Mouse (Mus musculus) monocyte, adult 2 months (primary cell): Measurements from ENCODE around the gene Kalrn.

Experiments used
- DNase-seq, 2 experiments: peaks; one replicate each; pipeline ENCODE4 v3.0.0; 2022; ENCODE audit warnings: low spot score in 2 of 2, low read depth in 1 of 2

Kalrn gene

DNA sequence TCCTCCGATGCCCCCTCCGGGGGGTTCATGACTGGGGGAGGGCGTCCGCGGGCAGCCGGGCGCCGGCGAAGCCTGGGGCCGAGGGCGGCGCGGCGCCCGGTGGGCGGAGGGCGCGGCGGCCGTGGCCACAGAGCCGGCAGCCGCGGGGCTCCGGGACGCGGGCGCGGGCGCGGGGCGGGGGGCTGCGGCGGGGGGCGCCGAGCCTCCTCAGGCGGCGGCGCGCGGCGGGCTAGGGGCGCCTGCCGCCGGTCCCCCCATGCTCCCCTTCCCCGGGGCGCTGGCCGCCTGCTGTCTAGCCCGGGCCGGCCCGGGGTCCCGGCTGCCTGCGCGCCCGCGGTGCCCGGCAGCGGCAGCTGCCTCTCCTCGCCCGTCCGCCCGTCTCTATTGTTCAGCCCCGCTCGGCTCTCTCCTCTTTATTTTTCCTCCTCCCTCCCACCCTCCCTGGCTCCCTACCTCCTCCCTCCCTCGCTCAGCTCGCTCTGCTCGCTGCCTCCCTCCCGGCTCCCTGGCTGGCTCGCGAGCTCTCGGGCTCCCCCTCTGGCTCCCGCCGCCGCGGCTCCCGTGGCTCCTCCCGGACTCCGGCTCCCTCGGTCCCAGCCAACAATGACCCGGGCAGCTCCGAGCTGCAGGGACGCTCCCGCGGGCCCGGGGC, at the start of gene Kalrn:
Gene Kalrn (minus strand): TSS at position 382 of the 652 bp plus-strand sequence.
- DNase-seq, result peak in 1 of 2 experiments; percentile 13

- no peak for DNase-seq
These were observed 40.7 kb upstream of the Kalrn start for GRCm38 (mm10) chr16:34614021-34614420.

DNA sequence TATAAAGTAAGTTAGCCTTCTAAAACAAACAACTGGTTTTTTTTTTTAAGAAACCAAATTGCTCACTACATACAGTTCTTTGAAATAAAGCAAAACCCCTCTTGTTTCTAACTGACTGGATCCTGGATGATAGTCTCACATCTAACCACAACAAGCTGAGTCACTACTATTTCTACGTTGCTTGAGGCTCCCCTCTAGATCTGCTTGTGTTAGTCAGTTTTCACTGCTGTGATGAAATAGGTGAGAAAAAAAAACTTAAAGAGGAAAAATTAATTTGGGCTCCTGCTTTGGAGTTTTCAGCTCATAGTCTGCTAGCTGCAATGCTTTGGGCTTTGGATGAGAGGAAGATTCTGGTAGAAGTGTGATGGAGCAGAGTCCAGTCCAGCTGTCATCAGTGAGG, 36.8 kb upstream of the Kalrn start:
- DNase-seq, result no peak

DNA sequence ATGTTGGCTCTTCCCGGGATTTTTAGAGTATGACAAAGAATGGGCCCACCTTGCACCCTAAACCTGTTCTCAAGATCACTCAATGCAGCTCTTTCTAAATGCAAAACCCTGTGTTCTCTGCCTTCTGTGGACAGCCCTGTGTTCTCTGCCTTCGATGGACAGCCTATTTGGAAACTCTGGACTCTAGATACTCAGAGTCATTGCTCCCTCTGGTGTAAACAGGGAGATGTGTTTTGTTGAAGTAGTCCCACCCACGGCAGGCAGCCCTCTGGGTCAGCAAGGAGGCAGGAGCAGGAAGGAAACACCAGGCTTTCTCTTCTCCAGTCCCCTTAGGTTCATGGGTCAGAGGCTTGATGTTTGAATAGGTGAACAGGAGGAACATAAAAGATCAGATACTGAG, 32.3 kb upstream of the Kalrn start:
- DNase-seq, result no peak

DNA sequence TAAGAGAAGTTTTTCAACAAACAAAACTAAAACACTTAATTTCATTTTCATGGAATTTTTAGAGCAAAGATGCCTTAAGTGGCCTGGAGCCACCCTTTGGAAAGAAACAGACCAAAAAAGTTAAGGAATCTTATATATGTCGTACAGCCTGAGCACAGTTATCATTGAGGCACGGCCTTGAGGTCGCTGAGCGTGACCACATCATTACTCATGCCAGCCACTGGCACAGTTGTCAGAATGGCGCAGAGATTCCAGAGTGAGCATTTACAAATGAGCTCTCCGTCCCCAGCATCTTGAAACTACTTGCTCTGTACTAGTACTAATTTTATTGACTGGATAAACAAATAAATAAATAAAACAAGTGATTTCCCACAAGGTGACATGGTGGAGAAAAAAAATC, 30.5 kb upstream of the Kalrn start:
- no peak for DNase-seq

- DNase-seq, result no peak
These were observed 29.7 kb upstream of the Kalrn start for GRCm38 (mm10) chr16:34603076-34603475.

GRCm38 (mm10) chr16:34601954-34602353, 28.6 kb upstream of the Kalrn start:
- no peak for DNase-seq

DNA sequence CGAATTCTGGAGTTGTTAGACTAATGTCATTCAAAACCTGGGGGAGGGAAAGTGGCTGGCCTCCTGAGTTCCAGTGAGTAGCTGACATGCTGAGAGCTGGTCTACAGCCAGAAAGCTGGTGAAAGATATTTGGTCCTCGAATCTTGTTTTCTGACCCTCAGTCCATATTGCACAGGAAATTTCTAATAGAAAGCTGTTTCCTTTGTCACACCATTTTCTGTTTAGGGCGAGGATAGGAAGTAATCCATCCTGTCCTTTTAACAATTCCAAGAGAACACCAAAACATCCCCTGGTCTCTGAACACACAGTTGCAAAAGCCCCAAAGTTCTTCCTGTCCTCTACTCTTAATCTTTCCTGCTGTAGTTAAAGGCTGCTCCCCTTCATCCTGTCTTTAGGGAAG, 22.0 kb upstream of the Kalrn start:
- DNase-seq, result no peak

- DNase-seq, result no peak
These were observed 21.4 kb upstream of the Kalrn start for GRCm38 (mm10) chr16:34594597-34595262.

GRCm38 (mm10) chr16:34592696-34593095, 19.4 kb upstream of the Kalrn start:
- no peak for DNase-seq

GRCm38 (mm10) chr16:34591934-34592333, 18.6 kb upstream of the Kalrn start:
- DNase-seq, result no peak

GRCm38 (mm10) chr16:34579671-34580326, 6.5 kb upstream of the Kalrn start:
- DNase-seq, result no peak

DNA sequence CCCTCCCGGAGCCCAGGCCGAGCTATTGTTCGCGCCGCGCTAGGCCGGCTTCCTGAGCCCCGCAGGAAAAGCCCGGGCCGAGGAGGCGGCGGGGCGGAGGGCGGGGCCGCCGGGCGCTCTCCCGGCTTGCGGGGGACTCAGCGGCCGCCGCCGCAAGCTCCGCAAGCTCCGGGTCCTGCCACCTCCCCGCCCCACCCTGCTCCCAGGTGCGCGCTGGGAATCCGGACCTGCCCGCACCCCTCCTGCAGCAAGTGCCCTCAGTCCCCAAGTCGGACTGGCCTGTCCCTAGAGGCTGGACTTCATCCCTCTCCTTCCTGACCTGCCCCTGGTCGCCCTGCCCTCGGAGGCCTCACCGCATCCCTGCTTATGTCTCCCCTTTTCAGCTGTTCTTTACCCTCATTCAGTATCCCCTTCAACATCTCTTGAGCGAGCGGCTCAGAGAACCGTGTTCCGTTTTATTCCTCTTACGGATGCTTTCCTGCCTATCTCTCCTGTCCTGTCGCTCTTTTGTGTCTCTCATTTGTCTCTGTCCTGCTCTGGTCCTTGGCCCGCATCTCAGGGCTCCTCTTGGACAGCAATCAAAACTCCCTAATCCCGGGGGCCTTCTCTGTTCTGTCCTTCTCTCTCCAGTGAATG, 642 bp upstream of the Kalrn start:
- DNase-seq, result no peak

GRCm38 (mm10) chr16:34572406-34573150, 754 bp downstream of the Kalrn start:
- DNase-seq, result no peak

DNA sequence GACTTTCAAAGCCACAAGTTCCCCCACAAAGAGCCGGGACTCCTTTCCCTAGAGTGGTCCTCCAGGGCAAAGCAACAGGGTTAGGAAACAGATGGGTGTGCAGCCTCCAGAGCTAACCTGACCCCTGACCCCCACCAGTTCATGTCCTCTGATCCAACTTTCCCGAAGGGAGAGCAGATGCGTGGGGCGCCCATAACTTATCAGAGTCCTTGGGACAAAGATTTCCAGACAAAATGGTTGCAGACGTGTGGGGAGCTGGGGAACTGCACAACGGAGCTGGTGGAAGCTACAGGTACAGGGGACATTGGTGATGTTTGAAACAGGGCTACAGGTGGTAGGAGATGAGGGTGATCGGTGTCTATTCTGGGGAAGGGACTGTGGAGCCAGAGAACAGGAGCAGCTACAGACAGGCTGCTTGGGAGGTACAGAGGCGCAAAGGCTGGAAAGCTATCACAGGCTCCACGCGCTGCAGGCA, 1.4 kb downstream of the Kalrn start:
- no peak for DNase-seq

GRCm38 (mm10) chr16:34569897-34570296, 3.4 kb downstream of the Kalrn start:
- no peak for DNase-seq

DNA sequence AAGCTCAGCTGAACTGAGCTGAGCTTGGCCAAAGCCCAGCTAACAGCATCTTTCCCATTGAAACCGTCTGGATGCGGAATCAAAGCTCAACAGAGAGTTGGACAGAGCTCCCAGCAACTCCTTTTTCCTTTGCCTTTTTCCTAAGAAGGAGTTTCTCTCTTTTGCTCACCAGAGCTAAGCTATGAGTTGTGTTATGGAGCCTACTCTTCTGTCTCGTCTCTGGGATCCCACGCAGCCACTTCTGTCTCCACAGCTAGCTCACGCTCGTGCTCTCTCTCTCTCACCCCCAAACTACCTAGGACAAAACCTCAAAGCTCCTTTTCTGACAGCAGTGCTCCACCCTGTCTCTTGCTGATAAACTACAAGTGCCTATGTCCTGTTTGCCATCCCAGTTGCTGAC, 4.5 kb downstream of the Kalrn start:
- DNase-seq, result no peak

- DNase-seq, result no peak
These were observed 9.6 kb downstream of the Kalrn start for GRCm38 (mm10) chr16:34563593-34564280.

GRCm38 (mm10) chr16:34561734-34562135, 11.6 kb downstream of the Kalrn start:
- no peak for DNase-seq

DNA sequence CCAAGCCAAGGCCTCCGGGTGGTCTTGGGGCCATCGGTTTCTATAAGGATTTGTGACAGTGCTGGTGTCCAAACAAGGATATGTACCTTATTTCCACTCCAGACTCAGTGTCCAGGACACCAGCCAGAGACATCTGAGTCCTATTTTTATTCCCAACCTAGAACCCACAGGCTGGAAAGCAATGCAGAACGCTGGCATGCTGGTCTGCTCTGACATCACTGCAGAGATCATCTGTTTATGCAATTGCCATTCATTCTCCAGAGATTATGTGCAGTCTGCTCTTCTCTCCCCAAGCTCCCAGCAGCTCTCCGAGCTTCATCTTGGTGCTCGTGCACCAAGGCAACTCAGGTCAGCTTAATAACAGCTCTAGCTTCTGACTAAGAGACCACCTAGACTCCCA, 12.5 kb downstream of the Kalrn start:
- no peak for DNase-seq

GRCm38 (mm10) chr16:34560411-34560810, 12.9 kb downstream of the Kalrn start:
- DNase-seq, result no peak
